Mouse (Mus musculus) spleen, adult 12 weeks (tissue): Measurements from ENCODE around the gene Calm2.

Experiments used
- DNase-seq: peaks from one replicate; pipeline ENCODE4 v3.0.0; 2022; ENCODE audit warnings: low spot score

Calm2 gene

DNA sequence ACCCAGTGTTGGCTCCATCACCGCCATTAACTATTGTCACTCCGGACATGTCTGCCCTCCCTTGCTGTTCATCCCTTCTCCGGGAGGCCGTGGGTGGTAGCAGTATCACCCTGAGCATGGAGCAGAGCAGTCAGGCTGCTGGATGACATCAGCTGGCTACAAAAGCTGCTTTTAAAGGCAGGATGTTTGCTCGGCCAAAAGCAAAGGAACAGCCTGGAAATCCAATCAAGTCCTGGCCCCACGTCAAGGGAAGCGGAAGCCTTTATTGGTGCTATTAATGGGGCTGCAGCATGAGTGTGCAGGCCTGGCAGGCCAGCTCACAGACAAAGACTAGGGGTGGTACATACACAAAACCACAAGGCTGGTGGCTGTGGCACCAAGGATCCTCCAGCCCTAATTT lies 55.5 kb downstream of the Calm2 start:
- DNase-seq, result no peak

DNA sequence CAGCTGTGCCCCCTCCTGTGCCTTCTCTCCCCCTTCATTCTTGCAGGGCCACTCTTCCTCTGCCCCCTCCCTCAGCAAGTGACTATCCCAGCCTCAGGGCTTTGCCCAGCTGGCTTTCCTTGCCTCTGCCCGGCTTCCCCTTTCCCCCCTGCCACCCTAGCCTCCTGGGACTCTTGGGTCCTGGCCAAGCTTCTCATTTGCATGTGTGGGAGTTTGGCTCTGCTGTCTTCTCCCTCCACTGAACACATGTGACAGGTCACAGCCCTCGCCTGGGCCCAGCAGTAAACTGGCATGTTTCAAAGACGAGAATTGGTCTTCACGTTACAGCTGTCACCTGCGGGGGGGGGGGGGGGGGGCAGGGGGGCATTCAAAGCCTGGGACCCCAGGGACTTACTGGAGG lies 59.7 kb downstream of the Calm2 start:
- no peak for DNase-seq

- no peak for DNase-seq
Measured at GRCm38 (mm10) chr17:87385835-87386234, 60.9 kb downstream of the Calm2 start.
